Mouse (Mus musculus): ENCODE measurements around the gene Fpgt. TPM values are rescaled to one million over a fixed set of nuclear protein-coding genes. Genes with fewer than 3 reads are reported as not detected.

Gene Fpgt
- polyA plus RNA-seq (2017; shearing (Covaris generic)), result 32.1 TPM

DNA sequence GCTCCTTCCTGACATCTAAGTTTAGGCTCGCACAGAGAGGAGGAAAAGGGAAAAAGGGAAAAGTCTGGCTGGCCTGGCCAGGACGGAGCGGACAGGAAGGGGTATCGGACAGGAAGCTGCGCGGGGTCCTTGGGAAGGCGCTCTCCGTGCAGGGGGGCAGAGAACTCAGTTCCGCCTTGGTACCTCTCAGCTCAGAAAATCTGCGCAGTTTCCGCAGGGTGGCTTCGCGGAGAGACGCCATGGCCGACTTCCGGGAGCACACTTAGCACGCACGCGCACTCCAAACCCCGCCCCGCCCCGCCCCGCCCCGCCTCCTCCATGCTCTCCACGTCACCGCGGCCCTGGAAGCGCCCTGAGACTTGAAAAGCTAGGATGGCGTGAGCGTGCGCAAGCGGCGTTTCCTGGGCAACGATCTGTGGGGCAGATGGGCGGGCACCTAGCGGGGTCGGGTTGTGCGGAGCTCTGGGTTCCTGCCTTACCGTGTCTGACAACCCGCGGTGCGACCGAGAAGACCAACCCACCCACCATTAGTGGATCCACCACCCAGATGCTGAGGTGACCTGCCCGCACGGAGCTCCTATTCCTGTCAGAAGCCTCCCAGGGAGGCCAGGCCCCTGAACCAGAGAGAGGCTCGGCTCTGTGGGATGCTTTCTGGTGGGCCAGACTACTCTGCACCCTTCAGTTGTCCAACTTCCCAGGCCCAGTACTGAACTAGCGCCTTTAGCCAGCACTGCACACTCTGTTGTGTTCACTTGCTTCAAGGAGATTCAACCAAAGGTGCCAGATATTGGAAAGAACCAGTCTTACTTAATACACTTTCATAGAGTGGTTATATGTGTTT is at the start of gene Fpgt, which contains the start of gene Lrriq3:
Gene Fpgt (minus strand): TSS at position 288 of the 841 bp plus-strand sequence.
Gene Lrriq3 (plus strand): TSS at position 319 of the 841 bp plus-strand sequence.

GRCm38 (mm10) chr3:155055231-155055916 is 37.8 kb downstream of the Fpgt start, which contains the start of gene Tnni3k:
Gene Tnni3k (minus strand): TSS chr3:155055407.

Other genes with a start within 250 kb of the Fpgt start
- gene Tnni3k, start 38.0 kb downstream of the Fpgt start, polyA plus RNA-seq (2017; shearing (Covaris generic)), result not detected
- gene Lrriq3, start within 50 bp of the Fpgt start, polyA plus RNA-seq (2017; shearing (Covaris generic)), result 0.12 TPM